Mouse (Mus musculus): ENCODE results near the gene Gdpd1.
"Not testable (repeated sequence)": the region's sequence is repeated elsewhere in the genome, so short reads cannot be mapped to it uniquely, and the experiment has no call there.

Gene Gdpd1

GRCm38 (mm10) chr11:87073866-87074440 lies at the start of gene Gdpd1:
Gdpd1 (minus strand) TSS chr11:87074062.
- peak; percentile 98 for DNase-seq

GRCm38 (mm10) chr11:87121864-87122263 lies 48.0 kb upstream of the Gdpd1 start:
- DNase-seq: no peak

GRCm38 (mm10) chr11:87110172-87110909 lies 36.5 kb upstream of the Gdpd1 start:
- no peak for DNase-seq

- DNase-seq: peak; percentile 73
These were observed 35.8 kb upstream of the Gdpd1 start for GRCm38 (mm10) chr11:87109519-87110171.

GRCm38 (mm10) chr11:87108755-87109518 lies 35.1 kb upstream of the Gdpd1 start, which contains the start of gene Ska2:
Ska2 (plus strand) TSS chr11:87109234.
- peak; percentile 99 for DNase-seq

GRCm38 (mm10) chr11:87108409-87108754 lies 34.5 kb upstream of the Gdpd1 start, which contains the start of gene Prr11:
Prr11 (minus strand) TSS chr11:87108708.
- DNase-seq: no peak

GRCm38 (mm10) chr11:87087142-87087541 lies 13.3 kb upstream of the Gdpd1 start:
- no peak for DNase-seq

- DNase-seq: peak; percentile 93
These were observed 12.6 kb upstream of the Gdpd1 start, which contains the start of gene Smg8 for GRCm38 (mm10) chr11:87086290-87086984. Smg8 (minus strand) TSS chr11:87086774.

GRCm38 (mm10) chr11:87085461-87085860 lies 11.6 kb upstream of the Gdpd1 start:
- no peak for DNase-seq

- DNase-seq: no peak
These were observed 9.8 kb upstream of the Gdpd1 start for GRCm38 (mm10) chr11:87083712-87084111.

- DNase-seq: peak; percentile 78
These were observed 458 bp downstream of the Gdpd1 start for GRCm38 (mm10) chr11:87073343-87073865.

- no peak for DNase-seq
These were observed 11.8 kb downstream of the Gdpd1 start for GRCm38 (mm10) chr11:87062087-87062486.

GRCm38 (mm10) chr11:87060410-87060809 lies 13.5 kb downstream of the Gdpd1 start:
- no peak for DNase-seq

- DNase-seq: no peak
These were observed 17.6 kb downstream of the Gdpd1 start for GRCm38 (mm10) chr11:87056286-87056685.

- DNase-seq: not testable (repeated sequence)
These were observed 25.0 kb downstream of the Gdpd1 start for GRCm38 (mm10) chr11:87048900-87049299.

- no peak for DNase-seq
These were observed 26.9 kb downstream of the Gdpd1 start for GRCm38 (mm10) chr11:87046968-87047367.

GRCm38 (mm10) chr11:87043052-87043451 lies 30.8 kb downstream of the Gdpd1 start:
- no peak for DNase-seq

- no peak for DNase-seq
These were observed 34.4 kb downstream of the Gdpd1 start for GRCm38 (mm10) chr11:87039307-87039963.

GRCm38 (mm10) chr11:87036180-87036579 lies 37.7 kb downstream of the Gdpd1 start:
- DNase-seq: no peak

- no peak for DNase-seq
These were observed 45.6 kb downstream of the Gdpd1 start for GRCm38 (mm10) chr11:87028212-87028611.

GRCm38 (mm10) chr11:87026096-87026875 lies 47.6 kb downstream of the Gdpd1 start:
- no peak for DNase-seq
